Mouse (Mus musculus): ENCODE results near the gene Gm12789. TPM values are rescaled to one million over a fixed set of nuclear protein-coding genes. Genes with fewer than 3 reads are reported as not detected.
"Not testable (repeated sequence)": the region's sequence is repeated elsewhere in the genome, so short reads cannot be mapped to it uniquely, and the experiment has no call there.

Gm12789 gene
- total RNA-seq (2012; rRNA removed) = not detected in 2 replicates
- total RNA-seq (2014; rRNA removed) = not detected in 2 replicates
- not detected in 2 replicates for polyA plus RNA-seq (2012; ENCODE audit: insufficient read length, low read depth)

DNA sequence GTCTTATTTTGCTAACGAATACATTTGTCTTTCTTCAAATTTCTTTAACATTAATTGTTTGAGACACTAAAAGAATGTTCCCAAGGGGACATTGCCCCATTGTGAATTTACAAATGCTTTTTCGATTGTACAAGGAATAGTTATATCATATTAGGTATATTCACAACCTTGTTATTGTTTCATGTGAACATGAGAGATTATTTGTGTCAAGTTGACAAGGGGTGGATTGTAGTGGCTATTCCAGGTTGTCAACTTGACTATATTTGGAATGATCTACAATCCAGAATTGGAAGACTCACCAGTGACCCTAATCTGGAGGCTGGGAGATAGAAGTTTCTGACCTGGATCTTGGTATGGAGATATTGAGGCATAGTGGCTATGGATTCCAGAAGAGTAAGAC, at the start of gene Gm12789:
Gm12789 (plus strand) TSS at position 301 of the 400 bp plus-strand sequence.
- H3K27ac ChIP-seq (ENCODE audit: insufficient read depth, low read depth); H3K4me1 ChIP-seq (ENCODE audit: control insufficient read depth in 1 of 2, insufficient read depth in 2 of 2); H3K4me3 ChIP-seq (replicated peaks in 1 of 3; ENCODE audit: low read depth in 2 of 3, low read length in 2 of 3, poor library complexity in 1 of 3); H3K9ac ChIP-seq (ENCODE audit: insufficient read depth, low read depth); H3K27me3 ChIP-seq (replicated peaks); H3K4me2 ChIP-seq (ENCODE audit: insufficient read depth, low read depth, poor library complexity, severe bottlenecking); dilution Hi-C loops (cut with MboI; ENCODE audit: extremely low pct_ligation_motif_present, extremely low pct_unique_long_range_greater_than_20kb, low sequenced_read_pairs); H3K36me3 ChIP-seq (replicated peaks in 1 of 2; ENCODE audit: control insufficient read depth in 1 of 2, insufficient read depth in 1 of 2, low read length in 1 of 2); DNase-seq (ENCODE audit: extremely low read depth); H3K9me3 ChIP-seq (replicated peaks; ENCODE audit: low read length); H3K79me2 ChIP-seq (replicated peaks; ENCODE audit: control insufficient read depth, extremely low read depth, insufficient read depth, poor library complexity, severe bottlenecking); in situ Hi-C loops (cut with MboI; ENCODE audit: low pct_ligation_motif_present, low pct_unique_long_range_greater_than_20kb, low sequenced_read_pairs): not testable (repeated sequence)

- H3K4me2 ChIP-seq (ENCODE audit: insufficient read depth, low read depth, poor library complexity, severe bottlenecking); H3K79me2 ChIP-seq (replicated peaks; ENCODE audit: control insufficient read depth, extremely low read depth, insufficient read depth, poor library complexity, severe bottlenecking); H3K27me3 ChIP-seq (replicated peaks); H3K27ac ChIP-seq (ENCODE audit: insufficient read depth, low read depth); H3K9me3 ChIP-seq (replicated peaks; ENCODE audit: low read length); H3K4me3 ChIP-seq (replicated peaks in 1 of 3; ENCODE audit: low read depth in 2 of 3, low read length in 2 of 3, poor library complexity in 1 of 3); dilution Hi-C loops (cut with MboI; ENCODE audit: extremely low pct_ligation_motif_present, extremely low pct_unique_long_range_greater_than_20kb, low sequenced_read_pairs); H3K36me3 ChIP-seq (replicated peaks in 1 of 2; ENCODE audit: control insufficient read depth in 1 of 2, insufficient read depth in 1 of 2, low read length in 1 of 2); H3K9ac ChIP-seq (ENCODE audit: insufficient read depth, low read depth); DNase-seq (ENCODE audit: extremely low read depth); in situ Hi-C loops (cut with MboI; ENCODE audit: low pct_ligation_motif_present, low pct_unique_long_range_greater_than_20kb, low sequenced_read_pairs); H3K4me1 ChIP-seq (ENCODE audit: control insufficient read depth in 1 of 2, insufficient read depth in 2 of 2): not testable (repeated sequence)
These were observed 46.3 kb upstream of the Gm12789 start, which contains the start of gene Gm12794 for GRCm38 (mm10) chr4:101940107-101940506. Gene Gm12794 (plus strand): TSS chr4:101940407.

- H3K9me3 ChIP-seq (replicated peaks; ENCODE audit: low read length); H3K27me3 ChIP-seq (replicated peaks); H3K27ac ChIP-seq (ENCODE audit: insufficient read depth, low read depth); dilution Hi-C loops (cut with MboI; ENCODE audit: extremely low pct_ligation_motif_present, extremely low pct_unique_long_range_greater_than_20kb, low sequenced_read_pairs); in situ Hi-C loops (cut with MboI; ENCODE audit: low pct_ligation_motif_present, low pct_unique_long_range_greater_than_20kb, low sequenced_read_pairs); H3K4me3 ChIP-seq (replicated peaks in 1 of 3; ENCODE audit: low read depth in 2 of 3, low read length in 2 of 3, poor library complexity in 1 of 3); H3K36me3 ChIP-seq (replicated peaks in 1 of 2; ENCODE audit: control insufficient read depth in 1 of 2, insufficient read depth in 1 of 2, low read length in 1 of 2); H3K79me2 ChIP-seq (replicated peaks; ENCODE audit: control insufficient read depth, extremely low read depth, insufficient read depth, poor library complexity, severe bottlenecking); H3K4me2 ChIP-seq (ENCODE audit: insufficient read depth, low read depth, poor library complexity, severe bottlenecking); H3K9ac ChIP-seq (ENCODE audit: insufficient read depth, low read depth); DNase-seq (ENCODE audit: extremely low read depth); H3K4me1 ChIP-seq (ENCODE audit: control insufficient read depth in 1 of 2, insufficient read depth in 2 of 2): not testable (repeated sequence)
These were observed 5.5 kb upstream of the Gm12789 start, which contains the start of gene Gm12790 for GRCm38 (mm10) chr4:101980949-101981348. Gene Gm12790 (minus strand): TSS chr4:101981049.

DNA sequence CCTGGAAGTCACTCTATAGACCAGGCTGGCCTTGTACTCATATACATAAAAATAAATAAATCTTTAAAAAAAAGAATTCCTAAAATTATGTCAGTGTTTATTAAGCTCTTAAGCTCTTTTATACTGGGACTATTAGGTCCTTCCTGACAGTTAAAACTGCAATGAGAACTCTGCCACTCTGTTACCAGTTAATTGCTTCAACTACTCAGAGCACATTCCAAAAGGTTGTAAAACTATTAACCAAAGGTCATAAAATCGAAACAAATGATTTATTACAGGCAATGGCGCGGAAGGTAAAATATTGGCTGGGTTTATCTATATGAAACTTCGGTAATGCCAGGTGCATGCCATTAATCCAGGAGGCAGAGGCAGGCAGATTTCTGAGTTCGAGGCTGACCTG, 748 bp upstream of the Gm12789 start:
- H3K9me3 ChIP-seq (replicated peaks; ENCODE audit: low read length) = no peaks in the 10 kb centered on the region
- H3K4me1 ChIP-seq (ENCODE audit: control insufficient read depth in 1 of 2, insufficient read depth in 2 of 2) = no peaks in the 10 kb centered on the region
- no peak overlapping the region for H3K9ac ChIP-seq (ENCODE audit: insufficient read depth, low read depth)
- no peak for TF ChIP-seq SMC3 (IDR thresholded peaks at IDR 0.05; ENCODE audit: low read depth, low read length)
- no peak for TF ChIP-seq UBTF (IDR thresholded peaks at IDR 0.05; ENCODE audit: low read depth, low read length)
- no peak for TF ChIP-seq POLR2A (IDR thresholded peaks at IDR 0.05; ENCODE audit: low read depth, low read length)
- TF ChIP-seq HCFC1 (IDR thresholded peaks at IDR 0.05; ENCODE audit: low read depth, low read length) = no peak
- TF ChIP-seq NELFE (IDR thresholded peaks at IDR 0.05; ENCODE audit: low read depth, low read length) = no peak
- no peak for TF ChIP-seq CHD1 (IDR thresholded peaks at IDR 0.05; ENCODE audit: low read depth, low read length)
- no peak for TF ChIP-seq MEF2A (IDR thresholded peaks at IDR 0.05; ENCODE audit: borderline replicate concordance, low read depth, low read length)
- no peak for TF ChIP-seq SIN3A (IDR thresholded peaks at IDR 0.05; ENCODE audit: low read length)
- no peak for TF ChIP-seq MAFK (IDR thresholded peaks at IDR 0.05; ENCODE audit: insufficient replicate concordance, low read length)
- TF ChIP-seq BHLHE40 (IDR thresholded peaks at IDR 0.05; ENCODE audit: low read depth, low read length) = no peak
- no peak for TF ChIP-seq RCOR1 (conservative IDR thresholded peaks at IDR 0.05; ENCODE audit: low read depth, low read length)
- H3K27ac ChIP-seq (ENCODE audit: insufficient read depth, low read depth) = no peak overlapping the region
- no peak overlapping the region for H3K4me3 ChIP-seq (replicated peaks in 1 of 3; ENCODE audit: low read depth in 2 of 3, low read length in 2 of 3, poor library complexity in 1 of 3)
- no peaks in the 10 kb centered on the region for H3K27me3 ChIP-seq (replicated peaks)
- DNase-seq (ENCODE audit: extremely low read depth) = no peak
- in situ Hi-C loops (cut with MboI; ENCODE audit: low pct_ligation_motif_present, low pct_unique_long_range_greater_than_20kb, low sequenced_read_pairs) = no loop called here
- no peaks in the 10 kb centered on the region for H3K36me3 ChIP-seq (replicated peaks in 1 of 2; ENCODE audit: control insufficient read depth in 1 of 2, insufficient read depth in 1 of 2, low read length in 1 of 2)
- dilution Hi-C loops (cut with MboI; ENCODE audit: extremely low pct_ligation_motif_present, extremely low pct_unique_long_range_greater_than_20kb, low sequenced_read_pairs) = no loop called here
- no peak overlapping the region for H3K4me2 ChIP-seq (ENCODE audit: insufficient read depth, low read depth, poor library complexity, severe bottlenecking)
- no peaks in the 10 kb centered on the region for H3K79me2 ChIP-seq (replicated peaks; ENCODE audit: control insufficient read depth, extremely low read depth, insufficient read depth, poor library complexity, severe bottlenecking)

Data from CH12.LX (cell line).